Mouse (Mus musculus): ENCODE measurements around the gene Lhfp. TPM values are rescaled to one million over a fixed set of nuclear protein-coding genes. Genes with fewer than 3 reads are reported as not detected.
A peak's percentile ranks its signal among the peaks of the same experiment; 100 is the strongest.
"Not testable (repeated sequence)": the region's sequence is repeated elsewhere in the genome, so short reads cannot be mapped to it uniquely, and the experiment has no call there.

Gene Lhfp
- polyA plus RNA-seq, 1 experiment from 2014 or later = 51.2 TPM

DNA sequence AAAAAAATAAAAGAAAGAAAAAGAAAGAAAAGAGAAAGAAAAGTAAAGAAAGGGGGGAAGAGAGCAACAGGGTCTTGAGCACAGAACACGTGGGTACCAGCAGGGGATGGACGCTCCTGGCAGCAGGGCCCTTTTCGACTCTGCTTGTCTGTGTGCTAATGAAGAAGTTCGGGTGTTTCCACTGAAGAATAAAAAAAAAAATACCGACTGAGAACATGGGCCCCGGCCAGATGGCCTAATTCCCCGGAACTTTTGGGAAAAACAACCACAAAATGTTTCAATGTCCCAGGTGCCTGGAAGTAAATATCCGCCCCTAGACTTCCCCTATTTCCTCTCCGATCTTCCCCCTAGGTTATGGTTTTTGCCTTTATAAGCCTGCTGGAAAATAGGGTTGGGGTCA lies 191.1 kb downstream of the Lhfp start:
- WGBS = 85% methylated on average over 9 of the region's 9 CpGs
- not testable (repeated sequence) for H3K27me3 ChIP-seq (ENCODE audit: control insufficient read depth, insufficient read depth, low read length); H3K36me3 ChIP-seq (ENCODE audit: control insufficient read depth, insufficient read depth, low read length); H3K4me1 ChIP-seq (ENCODE audit: control insufficient read depth, insufficient read depth, low read length); H3K4me2 ChIP-seq (ENCODE audit: low read depth, low read length); H3K4me3 ChIP-seq (replicated peaks; ENCODE audit: low read length); H3K9me3 ChIP-seq (replicated peaks; ENCODE audit: control insufficient read depth, low read length); H3K9ac ChIP-seq (ENCODE audit: low read length); ATAC-seq (ENCODE audit: insufficient read depth, low FRiP score); H3K27ac ChIP-seq (ENCODE audit: low read length)

DNA sequence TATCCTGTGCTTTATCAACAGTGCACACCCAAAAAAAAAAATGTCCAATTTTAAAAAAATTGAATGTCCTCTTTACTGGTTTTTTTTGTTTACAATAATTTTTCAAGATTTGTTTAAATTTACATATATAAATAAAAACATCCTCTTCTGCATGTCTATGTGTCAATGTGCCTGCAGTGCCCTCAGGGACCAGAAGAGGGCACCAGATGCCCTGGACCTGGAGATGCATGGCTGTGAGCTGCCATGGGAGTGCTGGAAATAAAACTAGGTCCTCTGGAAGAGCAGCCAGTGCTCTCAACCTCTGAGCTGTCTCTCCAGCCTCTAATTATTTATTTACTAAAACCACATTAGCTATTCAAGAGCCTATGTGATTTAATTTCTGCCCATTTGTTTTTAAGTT lies 193.4 kb downstream of the Lhfp start:
- Histone ChIP-seq H3K9ac (ENCODE audit: low read length) (no peak overlapping the region), H3K27me3 (ENCODE audit: control insufficient read depth, insufficient read depth, low read length) (no peaks in the 10 kb centered on the region), H3K4me1 (ENCODE audit: control insufficient read depth, insufficient read depth, low read length) (no peaks in the 10 kb centered on the region), H3K4me2 (ENCODE audit: low read depth, low read length) (no peak overlapping the region), H3K9me3 (replicated peaks; ENCODE audit: control insufficient read depth, low read length) (no peaks in the 10 kb centered on the region; the same call in 1 of the 2 replicates), H3K4me3 (replicated peaks; ENCODE audit: low read length) (no peak overlapping the region), H3K36me3 (ENCODE audit: control insufficient read depth, insufficient read depth, low read length) (no peaks in the 10 kb centered on the region), H3K27ac (ENCODE audit: low read length) (no peak overlapping the region)
- ATAC-seq (ENCODE audit: insufficient read depth, low FRiP score) = no peak

DNA sequence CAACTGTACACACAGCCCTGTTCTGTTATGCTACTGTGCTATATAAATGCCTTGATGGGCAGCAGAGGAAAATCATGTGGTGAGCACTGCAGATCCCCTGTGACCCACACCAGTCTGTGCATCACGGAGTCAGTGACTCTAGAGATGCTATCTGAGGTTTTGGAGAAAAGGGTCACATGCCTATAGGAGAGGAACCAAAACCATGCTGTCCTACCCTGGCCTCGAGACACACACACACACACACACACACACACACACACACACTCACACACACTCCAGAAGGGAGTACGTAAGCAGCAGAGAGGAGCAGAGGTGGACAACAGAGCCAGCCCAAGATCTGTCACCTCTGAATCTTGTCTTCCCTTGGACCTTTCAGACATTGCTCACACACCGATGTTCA lies 195.1 kb downstream of the Lhfp start:
- H3K9me3 ChIP-seq (replicated peaks; ENCODE audit: control insufficient read depth, low read length) = no peaks in the 10 kb centered on the region; the same call in 1 of the 2 replicates
- no peaks in the 10 kb centered on the region for H3K4me1 ChIP-seq (ENCODE audit: control insufficient read depth, insufficient read depth, low read length)
- no peak for ATAC-seq (ENCODE audit: insufficient read depth, low FRiP score)
- H3K9ac ChIP-seq (ENCODE audit: low read length) = no peak overlapping the region
- H3K27ac ChIP-seq (ENCODE audit: low read length) = no peak overlapping the region
- WGBS = 87% methylated on average over 4 of the region's 4 CpGs
- H3K4me2 ChIP-seq (ENCODE audit: low read depth, low read length) = no peak overlapping the region
- H3K36me3 ChIP-seq (ENCODE audit: control insufficient read depth, insufficient read depth, low read length) = no peaks in the 10 kb centered on the region
- H3K4me3 ChIP-seq (replicated peaks; ENCODE audit: low read length) = no peak overlapping the region
- no peaks in the 10 kb centered on the region for H3K27me3 ChIP-seq (ENCODE audit: control insufficient read depth, insufficient read depth, low read length)

DNA sequence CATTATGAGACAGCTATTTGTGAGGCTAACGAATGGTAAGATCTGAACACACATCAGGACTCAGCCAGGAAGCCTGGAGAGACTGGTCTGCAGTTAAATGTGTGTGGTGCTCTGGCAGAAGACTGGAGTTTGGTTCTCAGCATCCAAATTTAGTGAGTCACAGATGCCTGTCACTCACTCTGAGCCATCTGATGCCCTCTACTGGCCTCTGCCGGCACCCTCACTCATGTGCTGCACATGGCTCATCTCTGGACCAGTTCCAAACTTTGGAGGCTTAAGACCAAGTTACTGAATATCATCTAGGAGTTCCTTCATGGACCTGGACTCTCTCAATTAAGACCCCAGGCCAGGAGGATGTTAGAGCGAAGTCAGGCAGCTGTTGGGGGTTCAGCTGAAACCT lies 198.8 kb downstream of the Lhfp start:
- Histone ChIP-seq H3K4me1 (ENCODE audit: control insufficient read depth, insufficient read depth, low read length) (peaks cover under 1% of the 10 kb centered on the region; the same call in 1 of the 2 replicates), H3K27me3 (ENCODE audit: control insufficient read depth, insufficient read depth, low read length) (no peaks in the 10 kb centered on the region), H3K4me2 (ENCODE audit: low read depth, low read length) (no peak overlapping the region), H3K9ac (ENCODE audit: low read length) (no peak overlapping the region), H3K9me3 (replicated peaks; ENCODE audit: control insufficient read depth, low read length) (0 out of 2 replicates have a peak, but pooled peaks cover 6% of the 10 kb centered on the region), H3K4me3 (replicated peaks; ENCODE audit: low read length) (no peak overlapping the region), H3K27ac (ENCODE audit: low read length) (no peak overlapping the region), H3K36me3 (ENCODE audit: control insufficient read depth, insufficient read depth, low read length) (no peaks in the 10 kb centered on the region)
- ATAC-seq (ENCODE audit: insufficient read depth, low FRiP score) = no peak
- whole genome bisulfite sequencing = 87% methylated on average over 3 of the region's 3 CpGs

DNA sequence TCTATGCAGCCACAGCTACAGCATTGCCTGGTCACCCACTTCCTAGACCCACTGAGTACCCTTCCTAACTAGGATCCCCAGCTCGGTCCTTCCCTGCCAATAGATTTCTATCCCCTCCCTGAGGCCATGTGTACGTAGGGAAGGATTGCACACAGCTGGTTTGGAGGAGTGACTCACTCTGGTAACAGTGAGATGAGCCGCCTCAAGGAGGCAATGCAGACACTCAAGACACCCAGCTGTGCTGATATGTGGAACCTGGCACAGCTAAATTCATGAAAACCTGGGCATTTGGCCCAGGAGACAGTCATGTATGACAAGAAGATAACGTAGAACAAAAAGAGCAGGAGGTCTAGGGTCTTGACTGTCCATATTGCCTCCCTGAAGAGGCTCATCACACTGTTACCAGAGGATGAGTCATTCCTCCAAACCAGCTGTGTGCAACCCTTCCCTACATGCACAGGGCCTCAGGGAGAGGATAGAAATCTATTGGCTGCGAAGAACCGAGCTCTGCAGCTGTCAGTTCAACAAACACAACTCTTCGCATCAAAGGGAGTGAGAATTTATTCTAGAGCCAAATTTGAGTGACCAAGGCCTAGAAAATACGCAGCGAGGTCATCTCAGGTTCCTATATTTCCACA lies 204.4 kb downstream of the Lhfp start:
- no peak overlapping the region for H3K27ac ChIP-seq (ENCODE audit: low read length)
- WGBS = 64% methylated on average over 9 of the region's 9 CpGs
- no peak overlapping the region for H3K4me3 ChIP-seq (replicated peaks; ENCODE audit: low read length)
- H3K27me3 ChIP-seq (ENCODE audit: control insufficient read depth, insufficient read depth, low read length) = no peaks in the 10 kb centered on the region
- peaks cover 3% of the 10 kb centered on the region; the same call in 1 of the 2 replicates for H3K4me1 ChIP-seq (ENCODE audit: control insufficient read depth, insufficient read depth, low read length)
- H3K4me2 ChIP-seq (ENCODE audit: low read depth, low read length) = no peak overlapping the region
- H3K9ac ChIP-seq (ENCODE audit: low read length) = no peak overlapping the region
- no peak for ATAC-seq (ENCODE audit: insufficient read depth, low FRiP score)
- 0 out of 2 replicates have a peak, but pooled peaks cover 6% of the 10 kb centered on the region for H3K9me3 ChIP-seq (replicated peaks; ENCODE audit: control insufficient read depth, low read length)
- no peaks in the 10 kb centered on the region for H3K36me3 ChIP-seq (ENCODE audit: control insufficient read depth, insufficient read depth, low read length)

DNA sequence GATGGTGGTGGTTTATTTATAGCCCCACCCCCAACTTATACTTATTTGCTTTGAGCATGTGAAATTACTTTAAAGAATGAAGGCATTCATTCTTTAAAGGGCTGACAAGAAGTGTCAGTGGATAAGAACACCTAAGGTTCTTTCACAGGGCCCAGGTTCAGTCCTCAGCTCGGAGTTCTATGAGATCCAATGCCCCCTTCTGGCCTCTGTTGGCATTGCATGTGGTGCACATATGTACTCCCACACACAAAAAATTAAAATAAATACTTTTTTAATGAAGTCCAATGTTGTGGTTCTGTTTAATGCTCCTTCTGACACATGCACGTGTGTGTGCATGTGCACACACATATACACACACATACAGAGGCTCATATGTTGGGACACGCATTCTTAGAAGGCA lies 205.8 kb downstream of the Lhfp start:
- Histone ChIP-seq H3K36me3 (ENCODE audit: control insufficient read depth, insufficient read depth, low read length) (no peaks in the 10 kb centered on the region), H3K27me3 (ENCODE audit: control insufficient read depth, insufficient read depth, low read length) (no peaks in the 10 kb centered on the region), H3K4me3 (replicated peaks; ENCODE audit: low read length) (no peak overlapping the region), H3K4me1 (ENCODE audit: control insufficient read depth, insufficient read depth, low read length) (peaks cover 3% of the 10 kb centered on the region; the same call in 1 of the 2 replicates), H3K9ac (ENCODE audit: low read length) (no peak overlapping the region), H3K9me3 (replicated peaks; ENCODE audit: control insufficient read depth, low read length) (0 out of 2 replicates have a peak, but pooled peaks cover 6% of the 10 kb centered on the region), H3K27ac (ENCODE audit: low read length) (no peak overlapping the region), H3K4me2 (ENCODE audit: low read depth, low read length) (no peak overlapping the region)
- no peak for ATAC-seq (ENCODE audit: insufficient read depth, low FRiP score)
- WGBS = 80% methylated on average over 3 of the region's 3 CpGs

DNA sequence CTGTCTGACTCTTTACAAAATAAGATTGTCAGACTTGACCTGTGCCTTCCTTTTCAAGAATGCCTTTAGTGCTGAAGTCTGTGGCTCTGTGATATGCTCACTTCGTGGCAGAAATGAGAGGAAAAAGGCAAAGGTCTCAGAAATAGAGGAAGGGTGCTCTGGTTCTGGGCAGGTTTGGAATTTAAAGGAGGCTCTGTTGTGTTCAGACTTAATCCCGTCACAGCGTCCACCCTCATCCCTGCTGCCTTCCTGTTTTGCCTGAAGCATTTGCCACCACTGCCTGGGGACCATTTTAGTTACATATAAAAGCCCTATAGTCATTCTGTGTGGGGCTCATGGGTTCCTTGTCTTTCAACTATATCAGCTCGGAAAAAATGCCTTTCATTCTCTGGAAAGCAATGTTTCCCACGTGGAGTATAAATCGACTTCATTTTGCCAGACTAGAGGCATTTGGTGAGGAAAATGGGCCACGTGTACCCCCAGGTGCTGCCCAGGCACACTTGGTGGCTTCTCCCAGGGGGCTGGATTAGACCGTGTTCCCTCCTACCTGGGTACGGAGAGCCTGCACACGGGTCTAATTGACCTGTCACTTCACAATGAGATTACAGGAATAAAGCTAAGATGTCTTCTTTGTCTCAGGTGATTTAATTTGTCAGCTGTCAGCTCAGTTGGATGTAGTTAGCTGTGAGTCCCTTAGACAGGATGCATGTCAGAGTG lies 207.0 kb downstream of the Lhfp start:
- Histone ChIP-seq H3K4me3 (replicated peaks; ENCODE audit: low read length) (no peak overlapping the region), H3K9ac (ENCODE audit: low read length) (no peak overlapping the region), H3K4me2 (ENCODE audit: low read depth, low read length) (no peak overlapping the region), H3K4me1 (ENCODE audit: control insufficient read depth, insufficient read depth, low read length) (peaks cover 9% of the 10 kb centered on the region), H3K27me3 (ENCODE audit: control insufficient read depth, insufficient read depth, low read length) (no peaks in the 10 kb centered on the region), H3K27ac (ENCODE audit: low read length) (no peak overlapping the region), H3K36me3 (ENCODE audit: control insufficient read depth, insufficient read depth, low read length) (no peaks in the 10 kb centered on the region), H3K9me3 (replicated peaks; ENCODE audit: control insufficient read depth, low read length) (no peaks in the 10 kb centered on the region)
- no peak for ATAC-seq (ENCODE audit: insufficient read depth, low FRiP score)
- 57% methylated on average over 10 of the region's 10 CpGs for WGBS

DNA sequence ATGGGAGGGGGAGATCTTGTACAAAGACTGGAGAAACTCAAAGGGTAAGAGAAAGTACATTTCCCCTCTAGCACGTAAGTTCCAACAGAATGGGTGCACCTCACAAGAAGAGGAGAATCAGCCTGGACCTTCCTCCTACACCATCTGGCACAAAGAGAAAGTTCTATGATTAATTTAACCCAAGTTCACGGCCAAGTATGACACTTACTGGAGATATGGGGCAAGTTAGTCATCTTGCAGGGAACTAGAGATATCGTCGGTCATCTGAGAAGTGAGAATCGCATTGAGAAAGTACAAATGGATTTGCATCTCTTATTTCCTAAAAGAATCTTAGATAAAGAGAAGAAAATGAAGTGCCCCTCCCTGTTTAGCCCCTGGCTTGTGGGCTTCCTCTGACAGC lies 211.2 kb downstream of the Lhfp start:
- Histone ChIP-seq H3K9me3 (replicated peaks; ENCODE audit: control insufficient read depth, low read length) (no peaks in the 10 kb centered on the region), H3K4me2 (ENCODE audit: low read depth, low read length) (no peak overlapping the region), H3K27ac (ENCODE audit: low read length) (no peak overlapping the region), H3K4me1 (ENCODE audit: control insufficient read depth, insufficient read depth, low read length) (peaks cover 11% of the 10 kb centered on the region), H3K27me3 (ENCODE audit: control insufficient read depth, insufficient read depth, low read length) (no peaks in the 10 kb centered on the region), H3K36me3 (ENCODE audit: control insufficient read depth, insufficient read depth, low read length) (no peaks in the 10 kb centered on the region), H3K4me3 (replicated peaks; ENCODE audit: low read length) (no peak overlapping the region), H3K9ac (ENCODE audit: low read length) (no peak overlapping the region)
- no peak for ATAC-seq (ENCODE audit: insufficient read depth, low FRiP score)
- 71% methylated on average over 5 of the region's 5 CpGs for WGBS

DNA sequence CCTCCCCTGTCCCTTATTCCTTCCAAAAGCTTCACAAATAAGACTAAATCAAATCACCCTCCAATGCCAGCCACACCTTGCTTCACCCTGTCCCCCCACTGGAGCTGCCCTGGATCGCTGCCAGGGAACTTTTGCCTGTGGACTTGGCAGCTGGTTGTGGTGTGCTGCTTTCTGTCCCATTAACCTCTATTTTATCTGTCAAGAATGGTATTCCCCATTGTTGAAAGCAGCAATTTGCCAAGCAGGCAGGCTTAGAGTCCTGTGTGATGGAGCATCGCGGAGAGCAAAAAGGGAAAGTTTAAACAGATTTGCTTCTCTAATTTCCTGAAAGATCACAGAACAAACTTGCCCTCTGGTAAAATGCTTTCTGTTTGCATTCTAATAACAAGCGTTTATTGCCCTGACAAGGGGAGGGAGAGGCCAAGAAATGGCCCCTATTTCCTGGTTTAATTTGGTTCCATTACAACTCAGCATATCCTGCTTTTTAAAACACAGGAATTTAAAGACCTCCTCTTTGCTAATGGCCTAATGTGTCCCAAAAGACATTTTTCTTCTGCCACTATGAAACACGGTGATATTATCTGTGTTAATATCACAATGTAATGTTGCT lies 212.0 kb downstream of the Lhfp start:
- ATAC-seq (ENCODE audit: insufficient read depth, low FRiP score) = no peak
- Histone ChIP-seq H3K4me3 (replicated peaks; ENCODE audit: low read length) (no peak overlapping the region), H3K4me1 (ENCODE audit: control insufficient read depth, insufficient read depth, low read length) (peaks cover 11% of the 10 kb centered on the region), H3K27me3 (ENCODE audit: control insufficient read depth, insufficient read depth, low read length) (no peaks in the 10 kb centered on the region), H3K27ac (ENCODE audit: low read length) (peak overlapping the region; percentile 15; the same call in 1 of the 2 replicates), H3K36me3 (ENCODE audit: control insufficient read depth, insufficient read depth, low read length) (no peaks in the 10 kb centered on the region), H3K9me3 (replicated peaks; ENCODE audit: control insufficient read depth, low read length) (no peaks in the 10 kb centered on the region), H3K9ac (ENCODE audit: low read length) (no peak overlapping the region), H3K4me2 (ENCODE audit: low read depth, low read length) (no peak overlapping the region)
- 19% methylated on average over 5 of the region's 5 CpGs for WGBS

Measured in stomach, embryonic 16.5 days (tissue).